Mouse (Mus musculus) intestine, embryonic 15.5 days (tissue): ENCODE measurements around the gene Snupn. TPM values are rescaled to one million over a fixed set of nuclear protein-coding genes. Genes with fewer than 3 reads are reported as not detected.

ENCODE experiments used
- ATAC-seq: fragments of 200-750 bp; cut with Nextera tagmentation; 2 replicates; pipeline ENCODE4 v1.8.0; 2017; ENCODE audit warnings: moderate TSS enrichment, moderate library complexity
- H3K27ac ChIP-seq: fragments of 300-500 bp; sonication (generic); 2 replicates; pipeline ENCODE4 v1.5.1; 2015; ENCODE audit warnings: mild to moderate bottlenecking, inconsistent platforms
- H3K27me3 ChIP-seq: fragments of 300-500 bp; sonication (generic); replicated peaks from 2 replicates; pipeline ENCODE4 v1.6.1; 2015; ENCODE audit warnings: inconsistent platforms
- H3K36me3 ChIP-seq: fragments of 300-500 bp; sonication (generic); 2 replicates; pipeline ENCODE4 v1.6.1; 2015; ENCODE audit warnings: inconsistent platforms
- H3K4me1 ChIP-seq: fragments of 300-500 bp; sonication (generic); replicated peaks from 2 replicates; pipeline ENCODE4 v1.6.1; 2015; ENCODE audit warnings: inconsistent platforms
- H3K4me2 ChIP-seq: fragments of 300-500 bp; sonication (generic); replicated peaks from 2 replicates; pipeline ENCODE4 v1.6.1; 2015; ENCODE audit warnings: mild to moderate bottlenecking, inconsistent platforms
- H3K4me3 ChIP-seq: fragments of 300-500 bp; sonication (generic); replicated peaks from 2 replicates; pipeline ENCODE4 v1.5.1; 2015; ENCODE audit warnings: inconsistent platforms
- H3K9ac ChIP-seq: fragments of 300-500 bp; sonication (generic); 2 replicates; pipeline ENCODE4 v1.6.1; 2015; ENCODE audit warnings: inconsistent platforms
- H3K9me3 ChIP-seq: fragments of 300-500 bp; sonication (generic); 2 replicates; pipeline ENCODE4 v1.6.1; 2016; ENCODE audit warnings: inconsistent platforms
- WGBS: fragments of 180-500 bp; shearing (Covaris S2); methylation state at CpG from one replicate; pipeline ENCODE4 v1.1.7; 2015; 5-methylcytosine and 5-hydroxymethylcytosine counted together
- polyA plus RNA-seq: library from polyadenylated mRNA; unstranded; fragments of >200 nt; fragmentation: Nextera tagmentation; extraction: Ambion mirVana; gene quantifications from 2 replicates; pipeline ENCODE4 v1.2.1, GENCODE M21; 2015

Snupn gene
- polyA plus RNA-seq, 1 experiment from 2014 or later: 13.2 TPM

GRCm38 (mm10) chr9:56923841-56924650, 26.6 kb upstream of the Snupn start:
- ATAC-seq: no peak
- WGBS: 51% methylated on average over 8 of the region's 8 CpGs
- Histone ChIP-seq H3K9me3 (no peaks in the 10 kb centered on the region), H3K27ac (peak overlapping the region; percentile 24; the same call in 1 of the 2 replicates), H3K36me3 (peaks cover 9% of the 10 kb centered on the region), H3K9ac (peak overlapping the region; percentile 31), H3K4me2 (peak overlapping the region; percentile 90), H3K27me3 (no peaks in the 10 kb centered on the region), H3K4me1 (peaks cover 41% of the 10 kb centered on the region), H3K4me3 (peak overlapping the region; percentile 31)

- no peaks in the 10 kb centered on the region for H3K9me3 ChIP-seq
- no peaks in the 10 kb centered on the region for H3K27me3 ChIP-seq
- 15% methylated on average over 7 of the region's 7 CpGs for WGBS
- peak overlapping the region; percentile 31 for H3K9ac ChIP-seq
- peak; percentile 54 for ATAC-seq
- H3K4me3 ChIP-seq: peak overlapping the region; percentile 31
- H3K36me3 ChIP-seq: peaks cover 9% of the 10 kb centered on the region
- H3K4me2 ChIP-seq: peak overlapping the region; percentile 90
- peak overlapping the region; percentile 44; the same call in 1 of the 2 replicates for H3K27ac ChIP-seq
- peaks cover 41% of the 10 kb centered on the region for H3K4me1 ChIP-seq
These were observed 26.0 kb upstream of the Snupn start for GRCm38 (mm10) chr9:56924651-56925027.

GRCm38 (mm10) chr9:56925291-56926024, 25.2 kb upstream of the Snupn start:
- WGBS: 66% methylated on average over 26 of the region's 26 CpGs
- Histone ChIP-seq H3K27ac (peak overlapping the region; percentile 44), H3K4me1 (peaks cover 41% of the 10 kb centered on the region)

GRCm38 (mm10) chr9:56926025-56926360, 24.7 kb upstream of the Snupn start:
- Histone ChIP-seq H3K4me1 (peaks cover 41% of the 10 kb centered on the region), H3K4me3 (peak overlapping the region; percentile 31)
- 94% methylated on average over 10 of the region's 10 CpGs for WGBS

More at GRCm38 (mm10) chr9:56925291-56926024, 25.2 kb upstream of the Snupn start:
- peak overlapping the region; percentile 90 for H3K4me2 ChIP-seq
- peak overlapping the region; percentile 31 for H3K4me3 ChIP-seq
- H3K36me3 ChIP-seq: peaks cover 9% of the 10 kb centered on the region
- H3K27me3 ChIP-seq: no peaks in the 10 kb centered on the region
- no peak for ATAC-seq
- H3K9me3 ChIP-seq: no peaks in the 10 kb centered on the region
- peak overlapping the region; percentile 31; the same call in 1 of the 2 replicates for H3K9ac ChIP-seq

GRCm38 (mm10) chr9:56926387-56926786, 24.3 kb upstream of the Snupn start:
- peaks cover 41% of the 10 kb centered on the region for H3K4me1 ChIP-seq
- no peak overlapping the region for H3K27ac ChIP-seq
- ATAC-seq: no peak
- no peaks in the 10 kb centered on the region for H3K9me3 ChIP-seq
- H3K9ac ChIP-seq: peak overlapping the region; percentile 86; the same call in 1 of the 2 replicates
- H3K4me2 ChIP-seq: peak overlapping the region; percentile 90
- 76% methylated on average over 10 of the region's 10 CpGs for WGBS
- peak overlapping the region; percentile 73; the same call in 1 of the 2 replicates for H3K4me3 ChIP-seq
- no peaks in the 10 kb centered on the region for H3K27me3 ChIP-seq
- H3K36me3 ChIP-seq: peaks cover 9% of the 10 kb centered on the region

More at GRCm38 (mm10) chr9:56926025-56926360, 24.7 kb upstream of the Snupn start:
- H3K27me3 ChIP-seq: no peaks in the 10 kb centered on the region
- peaks cover 9% of the 10 kb centered on the region for H3K36me3 ChIP-seq
- H3K4me2 ChIP-seq: peak overlapping the region; percentile 90
- ATAC-seq: no peak
- H3K9ac ChIP-seq: no peak overlapping the region
- H3K9me3 ChIP-seq: no peaks in the 10 kb centered on the region
- H3K27ac ChIP-seq: no peak overlapping the region

DNA sequence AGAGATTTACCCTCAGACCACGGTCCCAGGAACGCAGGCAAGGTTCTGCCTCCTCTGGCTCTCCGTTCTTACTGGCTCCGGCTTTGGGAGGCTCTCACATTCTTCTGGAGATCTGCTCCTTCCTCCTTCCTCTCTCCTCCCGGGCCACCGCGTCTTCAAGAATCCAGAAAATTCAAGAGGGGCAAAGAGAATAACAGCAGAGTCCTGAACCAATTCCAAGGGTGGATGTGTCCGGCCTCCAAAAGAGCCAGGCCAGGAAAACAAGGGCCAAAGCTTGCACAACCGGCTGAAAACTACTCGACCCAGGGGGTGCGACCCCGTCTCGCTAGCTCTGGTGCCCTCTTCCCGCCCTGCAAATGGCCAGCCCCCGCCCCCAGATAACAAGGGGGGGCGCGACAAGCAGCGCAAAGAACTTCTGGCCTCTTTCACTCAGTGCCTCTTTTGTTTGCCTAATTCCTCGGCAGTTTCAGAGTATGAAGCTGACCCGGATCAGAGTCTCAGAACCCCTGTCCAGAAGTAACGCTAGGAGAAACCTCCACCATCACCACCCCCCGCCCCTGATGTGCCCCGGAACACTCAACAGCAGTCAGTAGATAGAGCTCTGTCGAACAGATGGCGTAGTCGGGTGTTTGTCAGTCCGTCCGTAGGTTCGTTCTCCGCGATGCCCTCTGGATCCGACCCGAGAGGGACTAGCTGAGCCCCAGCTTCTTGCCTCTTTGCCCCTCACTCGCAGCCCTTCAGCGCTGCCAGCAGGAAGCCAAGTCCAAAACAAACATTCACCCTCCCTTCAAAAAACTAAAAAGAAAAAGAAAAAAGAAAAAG, 23.3 kb upstream of the Snupn start:
- Histone ChIP-seq H3K4me2 (peak overlapping the region; percentile 90), H3K27me3 (no peaks in the 10 kb centered on the region), H3K4me3 (peak overlapping the region; percentile 73), H3K9me3 (no peaks in the 10 kb centered on the region), H3K4me1 (peaks cover 41% of the 10 kb centered on the region), H3K36me3 (no peaks in the 10 kb centered on the region), H3K9ac (peak overlapping the region; percentile 86), H3K27ac (peak overlapping the region; percentile 94)
- peak; percentile 37 for ATAC-seq
- 2% methylated on average over 35 of the region's 35 CpGs for WGBS

DNA sequence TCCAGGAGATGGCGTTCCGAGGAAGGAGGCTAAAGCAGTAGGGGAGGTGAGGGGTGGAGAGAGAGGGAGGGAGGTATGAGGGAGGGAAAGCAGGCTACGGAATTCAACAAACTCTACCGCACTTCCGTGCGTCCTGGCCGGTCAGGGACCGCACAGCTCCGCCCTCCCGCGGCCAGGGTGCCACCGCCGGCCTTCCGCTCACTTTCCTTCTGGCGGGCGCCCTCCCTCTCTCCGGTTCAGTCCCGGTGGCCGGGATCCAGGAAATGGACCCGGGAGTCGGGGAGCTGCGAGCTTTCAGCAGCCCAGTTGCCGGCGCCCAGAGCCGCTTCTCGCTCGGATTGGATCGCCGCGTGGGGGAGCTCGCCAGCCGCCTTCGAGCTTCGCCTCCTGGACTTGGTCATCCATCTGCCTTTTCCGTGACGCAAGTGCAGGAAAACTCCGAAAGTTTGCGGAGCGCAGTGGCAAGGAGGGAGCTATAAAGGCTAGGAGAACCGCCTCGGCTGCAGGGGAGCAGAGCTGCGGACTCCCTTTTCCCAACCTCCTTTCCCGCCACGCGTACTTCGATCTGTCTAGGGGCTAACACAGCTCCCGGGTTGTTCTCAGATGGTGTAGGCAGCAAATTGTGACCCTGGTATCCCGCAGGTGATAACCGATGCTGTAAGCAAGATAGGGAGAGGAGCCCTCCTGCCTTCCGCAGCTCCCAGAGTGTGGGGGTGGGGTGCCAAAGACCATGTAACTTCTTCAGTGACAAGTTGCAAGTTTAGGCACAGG, 22.5 kb upstream of the Snupn start, which contains the start of gene Snx33:
Snx33 (minus strand) TSS at position 331 of the 771 bp plus-strand sequence.
- peak; percentile 85 for ATAC-seq
- no peaks in the 10 kb centered on the region for H3K9me3 ChIP-seq
- no peaks in the 10 kb centered on the region for H3K36me3 ChIP-seq
- H3K4me1 ChIP-seq: peaks cover 38% of the 10 kb centered on the region
- H3K4me3 ChIP-seq: peak within 1 kb of the TSS; percentile 73
- H3K27me3 ChIP-seq: no peaks in the 10 kb centered on the region
- peak within 1 kb of the TSS; percentile 86 for H3K9ac ChIP-seq
- H3K4me2 ChIP-seq: peak within 1 kb of the TSS; percentile 90
- WGBS: under 1% methylated on average over 50 of the region's 50 CpGs
- H3K27ac ChIP-seq: peak within 1 kb of the TSS; percentile 94

GRCm38 (mm10) chr9:56929496-56929895, 21.2 kb upstream of the Snupn start:
- Histone ChIP-seq H3K9ac (no peak overlapping the region), H3K4me1 (peaks cover 26% of the 10 kb centered on the region), H3K27ac (no peak overlapping the region), H3K4me3 (no peak overlapping the region), H3K36me3 (no peaks in the 10 kb centered on the region), H3K4me2 (no peak overlapping the region), H3K27me3 (no peaks in the 10 kb centered on the region), H3K9me3 (no peaks in the 10 kb centered on the region)
- WGBS: 29% methylated on average over 4 of the region's 4 CpGs
- ATAC-seq: no peak

GRCm38 (mm10) chr9:56930556-56930955, 20.1 kb upstream of the Snupn start:
- Histone ChIP-seq H3K4me2 (no peak overlapping the region), H3K9ac (no peak overlapping the region), H3K27ac (no peak overlapping the region), H3K27me3 (no peaks in the 10 kb centered on the region), H3K36me3 (no peaks in the 10 kb centered on the region), H3K4me3 (no peak overlapping the region), H3K4me1 (peaks cover 16% of the 10 kb centered on the region; the same call in 1 of the 2 replicates), H3K9me3 (no peaks in the 10 kb centered on the region)
- ATAC-seq: no peak
- WGBS: 65% methylated on average over 1 of the region's 1 CpGs

GRCm38 (mm10) chr9:56936861-56937222, 13.8 kb upstream of the Snupn start:
- H3K27me3 ChIP-seq: no peaks in the 10 kb centered on the region
- H3K4me1 ChIP-seq: peaks cover 6% of the 10 kb centered on the region; the same call in 1 of the 2 replicates
- H3K4me3 ChIP-seq: peak overlapping the region; percentile 78
- no peak overlapping the region; the same call in 1 of the 2 replicates for H3K27ac ChIP-seq
- H3K9ac ChIP-seq: 0 out of 2 replicates have a peak overlapping the region, but pooled peaks have one; percentile 8
- ATAC-seq: no peak; the same call in 1 of the 2 replicates
- H3K36me3 ChIP-seq: no peaks in the 10 kb centered on the region
- H3K9me3 ChIP-seq: no peaks in the 10 kb centered on the region
- WGBS: 18% methylated on average over 6 of the region's 6 CpGs
- peak overlapping the region; percentile 59 for H3K4me2 ChIP-seq
